Mouse (Mus musculus) midbrain, embryonic 11.5 days (tissue): Measurements from ENCODE around the gene Ccr1. TPM values are rescaled to one million over a fixed set of nuclear protein-coding genes. Genes with fewer than 3 reads are reported as not detected.

Experiments used
- ATAC-seq: fragments of 200-750 bp; cut with Nextera tagmentation; 2 replicates; pipeline ENCODE4 v1.8.0; 2017; ENCODE audit warnings: moderate TSS enrichment, moderate library complexity; ENCODE audit not compliant: low FRiP score
- DNase-seq: peaks from one replicate; pipeline ENCODE4 v3.0.0; 2015; ENCODE audit warnings: low spot score; ENCODE audit errors: missing footprints
- H3K27ac ChIP-seq: fragments of 300-500 bp; sonication (generic); 2 replicates; pipeline ENCODE4 v1.5.1; 2014; ENCODE audit warnings: low read depth, low read length
- H3K27me3 ChIP-seq: fragments of 300-500 bp; sonication (generic); 2 replicates; pipeline ENCODE4 v1.6.1; 2014; ENCODE audit warnings: mild to moderate bottlenecking, low read length, moderate library complexity, mixed read lengths; ENCODE audit not compliant: control insufficient read depth, insufficient read depth
- H3K36me3 ChIP-seq: fragments of 300-500 bp; sonication (generic); 2 replicates; pipeline ENCODE4 v1.6.1; 2014; ENCODE audit warnings: mild to moderate bottlenecking, low read length, moderate library complexity, mixed read lengths; ENCODE audit not compliant: control insufficient read depth, insufficient read depth
- H3K4me1 ChIP-seq: fragments of 300-500 bp; sonication (generic); 2 replicates; pipeline ENCODE4 v1.6.1; 2014; ENCODE audit warnings: low read length; ENCODE audit not compliant: control insufficient read depth, insufficient read depth
- H3K4me2 ChIP-seq: fragments of 300-500 bp; sonication (generic); 2 replicates; pipeline ENCODE4 v1.6.1; 2014; ENCODE audit warnings: mild to moderate bottlenecking, moderate library complexity
- H3K4me3 ChIP-seq: fragments of 300-500 bp; sonication (generic); 2 replicates; pipeline ENCODE4 v1.5.1; 2014; ENCODE audit warnings: low read depth, low read length
- H3K9ac ChIP-seq: fragments of 300-500 bp; sonication (generic); 2 replicates; pipeline ENCODE4 v1.6.1; 2014; ENCODE audit warnings: low read length
- H3K9me3 ChIP-seq: fragments of 300-500 bp; sonication (generic); 2 replicates; pipeline ENCODE4 v1.6.1; 2016; ENCODE audit warnings: low read length; ENCODE audit not compliant: control insufficient read depth
- WGBS: fragments of 180-500 bp; shearing (Covaris S2); extraction: QIAGEN DNeasy Blood & Tissue Kit; methylation state at CpG from one replicate; pipeline ENCODE4 v1.1.7; 2014; 5-methylcytosine and 5-hydroxymethylcytosine counted together
- polyA plus RNA-seq: library from polyadenylated mRNA; unstranded; fragments of >200 nt; fragmentation: Nextera tagmentation; extraction: Ambion mirVana; gene quantifications from 2 replicates; pipeline ENCODE4 v1.2.1, GENCODE M21; 2014

Gene Ccr1
- polyA plus RNA-seq, result 1.4 and 2.0 TPM in 2 replicates

DNA sequence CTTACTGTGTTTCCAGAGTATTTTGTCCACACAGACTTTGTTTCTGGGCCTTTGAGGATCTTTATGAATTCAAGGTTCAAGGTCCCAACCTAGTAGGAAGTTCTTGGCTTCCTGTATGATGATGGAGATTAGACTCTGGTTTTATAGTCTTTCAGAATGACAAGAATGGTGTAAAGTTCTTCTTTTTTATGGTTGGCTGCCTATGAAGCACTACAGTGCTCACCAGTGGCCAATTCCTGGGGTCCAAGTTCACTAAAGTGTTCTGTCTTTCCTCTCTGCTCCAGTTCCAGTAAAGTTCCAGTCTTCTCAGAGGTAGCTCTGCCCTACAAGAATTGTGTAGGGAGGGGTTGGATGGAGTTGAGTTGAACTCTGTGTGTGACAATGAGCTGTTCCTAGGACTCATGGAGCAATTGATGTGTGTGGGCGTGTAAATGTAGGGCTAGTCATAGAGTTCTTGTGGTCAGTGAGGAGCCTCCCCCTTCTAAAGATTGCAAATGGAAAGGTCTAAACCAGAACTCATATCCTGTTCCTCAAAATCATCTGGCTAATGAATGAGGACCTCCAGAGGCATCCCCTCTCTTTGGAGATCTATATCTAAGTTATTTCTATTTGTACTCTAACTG is at the start of gene Ccr1:
TSS of gene Ccr1 (minus strand) at position 403 of the 623 bp plus-strand sequence.
- no peaks in the 10 kb centered on the region for H3K9me3 ChIP-seq
- no peak within 1 kb of the TSS for H3K4me2 ChIP-seq
- no peaks in the 10 kb centered on the region for H3K27me3 ChIP-seq
- DNase-seq (no peak), ATAC-seq (no peak)
- no peaks in the 10 kb centered on the region for H3K36me3 ChIP-seq
- H3K9ac ChIP-seq, result no peak within 1 kb of the TSS
- H3K4me1 ChIP-seq, result no peaks in the 10 kb centered on the region
- H3K27ac ChIP-seq, result no peak within 1 kb of the TSS
- WGBS, result 73% methylated on average over 1 of the region's 1 CpGs
- H3K4me3 ChIP-seq, result no peak within 1 kb of the TSS

DNA sequence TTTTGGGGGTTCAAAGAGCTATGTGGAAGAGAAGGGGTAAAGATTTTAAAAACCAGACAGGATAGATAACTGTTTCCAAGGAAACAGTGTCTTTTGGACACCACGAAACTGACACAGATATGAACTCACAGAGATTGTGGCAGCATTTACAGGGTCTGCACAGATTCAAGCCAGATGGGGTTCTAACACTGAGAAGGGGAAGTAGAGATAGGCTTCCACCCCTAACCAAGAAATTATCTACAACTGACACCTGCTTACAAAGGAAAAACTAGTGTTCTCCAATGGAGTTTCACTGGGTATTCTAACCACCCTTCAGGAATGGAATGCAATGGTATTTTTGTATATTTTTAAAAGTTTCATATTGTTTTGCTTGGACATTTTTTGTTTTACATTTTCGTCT is 47.6 kb upstream of the Ccr1 start:
- ATAC-seq (no peak), DNase-seq (no peak)
- H3K4me1 ChIP-seq, result no peaks in the 10 kb centered on the region
- no peak overlapping the region for H3K4me3 ChIP-seq
- H3K9ac ChIP-seq, result no peak overlapping the region
- H3K27ac ChIP-seq, result no peak overlapping the region
- no peaks in the 10 kb centered on the region for H3K9me3 ChIP-seq
- 75% methylated on average over 2 of the region's 2 CpGs for WGBS
- no peaks in the 10 kb centered on the region for H3K27me3 ChIP-seq
- H3K4me2 ChIP-seq, result no peak overlapping the region
- no peaks in the 10 kb centered on the region for H3K36me3 ChIP-seq

DNA sequence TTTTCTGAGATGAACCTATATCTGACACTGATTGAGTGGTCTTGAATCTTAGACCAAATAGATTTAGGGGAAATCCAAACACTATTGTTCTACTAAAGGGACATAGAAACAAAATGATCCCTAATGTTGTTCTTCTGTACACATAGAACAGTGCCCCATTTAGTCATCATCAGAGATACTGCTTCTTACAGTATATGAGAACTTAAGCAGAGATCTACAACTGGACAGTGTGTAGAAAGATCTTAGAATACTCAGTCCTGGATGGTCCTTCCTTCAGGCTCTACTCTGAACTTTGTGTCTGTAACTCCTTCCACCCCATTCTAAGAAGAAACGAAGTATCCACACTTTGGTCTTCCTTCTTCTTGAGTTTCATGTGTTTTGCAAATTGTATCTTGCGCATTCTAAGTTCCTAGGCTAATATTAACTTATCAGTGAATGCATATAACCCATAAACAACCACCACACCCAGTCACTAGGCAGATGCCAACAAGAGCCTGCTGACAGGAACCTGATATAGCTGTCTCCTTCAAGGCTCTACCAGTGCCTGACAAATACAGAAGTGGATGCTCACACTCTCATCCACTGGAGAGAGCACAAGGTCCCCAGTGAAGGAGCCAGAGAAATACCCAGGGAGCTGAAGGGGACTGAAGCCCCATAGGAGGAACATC is 46.6 kb upstream of the Ccr1 start:
- no peaks in the 10 kb centered on the region for H3K36me3 ChIP-seq
- no peaks in the 10 kb centered on the region for H3K27me3 ChIP-seq
- 83% methylated on average over 2 of the region's 2 CpGs for WGBS
- H3K27ac ChIP-seq, result no peak overlapping the region
- no peak for ATAC-seq
- DNase-seq, result no peak
- no peak overlapping the region for H3K4me3 ChIP-seq
- no peaks in the 10 kb centered on the region for H3K4me1 ChIP-seq
- no peak overlapping the region for H3K4me2 ChIP-seq
- H3K9ac ChIP-seq, result no peak overlapping the region
- no peaks in the 10 kb centered on the region for H3K9me3 ChIP-seq

- Histone ChIP-seq H3K27me3 (no peaks in the 10 kb centered on the region), H3K27ac (no peak overlapping the region), H3K9ac (no peak overlapping the region), H3K36me3 (no peaks in the 10 kb centered on the region), H3K9me3 (no peaks in the 10 kb centered on the region), H3K4me2 (no peak overlapping the region), H3K4me1 (no peaks in the 10 kb centered on the region), H3K4me3 (no peak overlapping the region)
- DNase-seq (no peak), ATAC-seq (no peak)
- 81% methylated on average over 3 of the region's 3 CpGs for WGBS
Measured at GRCm38 (mm10) chr9:124013270-124013669, 44.8 kb upstream of the Ccr1 start.

- Histone ChIP-seq H3K27me3 (no peaks in the 10 kb centered on the region), H3K4me2 (no peak overlapping the region), H3K9ac (no peak overlapping the region), H3K4me1 (no peaks in the 10 kb centered on the region), H3K36me3 (no peaks in the 10 kb centered on the region), H3K9me3 (no peaks in the 10 kb centered on the region), H3K27ac (no peak overlapping the region), H3K4me3 (no peak overlapping the region)
- no peak for DNase-seq
- 74% methylated on average over 2 of the region's 2 CpGs for WGBS
- no peak for ATAC-seq
Measured at GRCm38 (mm10) chr9:124012691-124013090, 44.2 kb upstream of the Ccr1 start.

DNA sequence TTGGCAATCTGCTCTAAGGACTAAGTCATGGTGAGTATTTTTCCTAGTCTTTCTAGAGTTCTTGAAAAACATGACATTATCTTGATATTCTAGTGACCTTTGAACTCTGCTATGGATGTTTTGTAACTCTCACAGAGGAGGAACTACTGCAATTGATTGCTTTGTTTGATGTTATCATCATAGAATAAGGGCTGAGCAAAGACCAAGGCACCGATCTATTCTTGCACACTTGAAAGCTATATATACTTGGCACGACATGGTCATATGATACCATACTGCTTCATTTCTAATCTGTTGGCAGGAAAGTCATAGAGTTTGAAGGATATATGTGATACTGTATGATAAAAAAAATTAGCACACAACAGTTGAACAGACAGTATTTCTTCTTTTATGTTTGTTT is 31.3 kb upstream of the Ccr1 start:
- no peak overlapping the region for H3K4me2 ChIP-seq
- H3K4me3 ChIP-seq, result no peak overlapping the region
- H3K27me3 ChIP-seq, result no peaks in the 10 kb centered on the region
- DNase-seq (no peak), ATAC-seq (no peak)
- H3K9ac ChIP-seq, result no peak overlapping the region
- no peaks in the 10 kb centered on the region for H3K4me1 ChIP-seq
- H3K9me3 ChIP-seq, result no peaks in the 10 kb centered on the region
- no peak overlapping the region for H3K27ac ChIP-seq
- WGBS, result 90% methylated on average over 2 of the region's 2 CpGs
- H3K36me3 ChIP-seq, result no peaks in the 10 kb centered on the region

DNA sequence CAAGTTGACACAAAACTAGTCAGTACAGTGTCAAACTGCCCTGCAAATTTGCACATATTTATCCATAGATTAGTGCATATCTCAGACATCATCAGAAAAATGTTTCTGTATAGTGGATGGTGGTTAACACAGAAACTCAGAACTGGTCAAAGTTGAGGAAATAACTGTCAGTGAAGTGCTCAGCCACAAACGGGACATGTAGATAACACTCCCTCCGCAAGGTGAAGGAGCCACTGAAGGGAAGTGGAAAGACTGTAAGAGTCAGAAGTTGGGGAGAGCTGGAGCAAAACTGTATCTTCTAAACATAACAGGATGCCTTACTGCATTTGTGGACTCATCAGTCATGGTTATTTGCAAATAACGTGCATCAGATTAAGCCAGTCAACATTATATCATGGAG is 29.2 kb upstream of the Ccr1 start:
- Histone ChIP-seq H3K27ac (no peak overlapping the region), H3K36me3 (no peaks in the 10 kb centered on the region), H3K4me2 (no peak overlapping the region), H3K9ac (no peak overlapping the region), H3K9me3 (no peaks in the 10 kb centered on the region), H3K27me3 (no peaks in the 10 kb centered on the region), H3K4me3 (no peak overlapping the region), H3K4me1 (no peaks in the 10 kb centered on the region)
- DNase-seq, result no peak
- WGBS, result 81% methylated on average over 3 of the region's 3 CpGs
- ATAC-seq, result no peak

DNA sequence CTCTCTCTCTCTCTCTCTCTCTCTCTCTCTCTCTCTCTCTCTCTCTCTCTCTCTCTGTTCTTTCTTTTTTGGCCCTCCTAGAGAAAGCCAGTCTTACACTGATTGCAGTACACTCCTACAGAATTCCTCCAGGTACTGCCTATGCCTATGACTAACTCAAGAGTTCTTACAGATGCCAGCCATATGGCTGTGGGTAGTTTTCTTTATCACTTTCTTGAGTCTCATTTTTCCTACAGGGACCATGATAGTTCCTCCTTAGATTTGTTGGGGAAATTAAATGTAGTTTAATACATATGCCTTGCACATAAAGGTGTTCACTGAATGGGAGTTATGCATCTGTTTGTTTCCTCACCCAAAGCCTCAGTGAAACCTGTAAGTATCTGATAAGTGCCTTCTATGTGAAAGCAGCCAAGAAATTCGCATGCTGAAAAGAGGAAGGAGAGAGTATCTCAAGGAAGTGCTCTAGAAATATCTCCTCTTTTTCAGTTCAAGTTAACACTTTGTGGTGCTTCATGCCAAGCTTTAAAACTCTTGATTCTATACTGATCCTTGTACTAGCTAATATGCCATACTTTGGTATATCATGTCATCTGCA is 22.9 kb upstream of the Ccr1 start:
- Histone ChIP-seq H3K4me1 (no peaks in the 10 kb centered on the region), H3K4me2 (no peak overlapping the region), H3K4me3 (no peak overlapping the region), H3K9me3 (no peaks in the 10 kb centered on the region), H3K27ac (no peak overlapping the region), H3K27me3 (no peaks in the 10 kb centered on the region), H3K36me3 (no peaks in the 10 kb centered on the region), H3K9ac (no peak overlapping the region)
- ATAC-seq (no peak), DNase-seq (no peak)
- WGBS, result 54% methylated on average over 1 of the region's 1 CpGs

DNA sequence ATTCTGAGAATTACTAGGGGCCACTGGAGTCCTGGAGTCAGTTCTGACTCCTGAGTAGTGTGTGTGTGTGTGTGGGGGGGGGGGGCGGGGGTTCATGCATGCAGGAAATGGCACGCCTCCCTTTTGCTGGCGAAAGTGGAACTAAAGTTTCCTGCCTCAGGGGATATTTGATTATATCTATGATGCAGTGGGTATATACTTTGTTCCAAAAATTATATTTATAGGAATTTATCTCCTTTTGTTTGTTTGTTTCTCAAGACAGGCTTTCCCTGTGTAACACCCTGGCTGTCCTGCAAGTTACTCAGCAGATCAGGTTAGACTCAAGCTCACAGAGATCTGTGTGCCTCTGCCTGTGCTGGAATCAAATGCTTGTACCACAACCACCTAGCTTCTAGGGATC is 21.2 kb upstream of the Ccr1 start:
- Histone ChIP-seq H3K4me3 (no peak overlapping the region), H3K9me3 (no peaks in the 10 kb centered on the region), H3K27ac (no peak overlapping the region), H3K9ac (no peak overlapping the region), H3K27me3 (no peaks in the 10 kb centered on the region), H3K36me3 (no peaks in the 10 kb centered on the region), H3K4me1 (no peaks in the 10 kb centered on the region), H3K4me2 (no peak overlapping the region)
- ATAC-seq, result no peak
- 93% methylated on average over 2 of the region's 3 CpGs for WGBS
- no peak for DNase-seq
